Mouse (Mus musculus) forebrain, embryonic 14.5 days (tissue): ENCODE results near the gene AI481877. TPM values are rescaled to one million over a fixed set of nuclear protein-coding genes. Genes with fewer than 3 reads are reported as not detected.

Experiments
- ATAC-seq: fragments of 200-750 bp; cut with Nextera tagmentation; 2 replicates; pipeline ENCODE4 v1.8.0; 2017; ENCODE audit warnings: mild to moderate bottlenecking, moderate library complexity
- DNase-seq: peaks from one replicate; pipeline ENCODE4 v3.0.0-alpha.2; 2015; ENCODE audit warnings: low spot score
- H3K27ac ChIP-seq: fragments of 300-500 bp; sonication (generic); 2 replicates; pipeline ENCODE4 v1.5.1; 2014; ENCODE audit warnings: low read depth, mild to moderate bottlenecking, control low read depth, low read length, moderate library complexity
- H3K27me3 ChIP-seq: fragments of 300-500 bp; sonication (generic); replicated peaks from 2 replicates; pipeline ENCODE4 v1.6.1; 2014; ENCODE audit warnings: low read length, control low read depth, mixed read lengths; ENCODE audit not compliant: control insufficient read depth, insufficient read depth
- H3K36me3 ChIP-seq: fragments of 300-500 bp; sonication (generic); 2 replicates; pipeline ENCODE4 v1.6.1; 2014; ENCODE audit warnings: low read length, control low read depth; ENCODE audit not compliant: control insufficient read depth, insufficient read depth
- H3K4me1 ChIP-seq: fragments of 300-500 bp; sonication (generic); 2 replicates; pipeline ENCODE4 v1.6.1; 2014; ENCODE audit warnings: antibody characterized with exemption, low read length, control low read depth; ENCODE audit not compliant: control insufficient read depth, insufficient read depth
- H3K4me2 ChIP-seq: fragments of 300-500 bp; sonication (generic); 2 replicates; pipeline ENCODE4 v1.6.1; 2014; ENCODE audit warnings: mild to moderate bottlenecking, control low read depth, low read length
- H3K4me3 ChIP-seq: fragments of 300-500 bp; sonication (generic); 2 replicates; pipeline ENCODE4 v1.5.1; 2014; ENCODE audit warnings: low read depth, low read length, control low read depth
- H3K9ac ChIP-seq: fragments of 300-500 bp; sonication (generic); 2 replicates; pipeline ENCODE4 v1.6.1; 2014; ENCODE audit warnings: mild to moderate bottlenecking, low read length, control low read depth, moderate library complexity
- H3K9me3 ChIP-seq: fragments of 300-500 bp; sonication (generic); replicated peaks from 2 replicates; pipeline ENCODE4 v1.6.1; 2016; ENCODE audit warnings: low read length, control low read depth, mixed read lengths; ENCODE audit not compliant: control insufficient read depth
- WGBS: fragments of 180-500 bp; shearing (Covaris S2); extraction: QIAGEN DNeasy Blood & Tissue Kit; methylation state at CpG from one replicate; pipeline ENCODE4 v1.1.7; 2014; 5-methylcytosine and 5-hydroxymethylcytosine counted together
- polyA plus RNA-seq: library from polyadenylated mRNA; unstranded; fragments of >200 nt; fragmentation: Nextera tagmentation; extraction: Ambion mirVana; gene quantifications from 2 replicates; pipeline ENCODE4 v1.2.1, GENCODE M21; 2014

Gene AI481877
- polyA plus RNA-seq, 1 experiment from 2014 or later, result not detected

GRCm38 (mm10) chr4:59051081-59051480 lies 87.7 kb downstream of the AI481877 start:
- DNase-seq (no peak), ATAC-seq (no peak)
- 95% methylated on average over 1 of the region's 1 CpGs for WGBS
- H3K9me3 ChIP-seq, result no peaks in the 10 kb centered on the region
- H3K27me3 ChIP-seq, result no peaks in the 10 kb centered on the region
- no peak overlapping the region for H3K27ac ChIP-seq
- H3K4me1 ChIP-seq, result no peaks in the 10 kb centered on the region
- H3K4me2 ChIP-seq, result no peak overlapping the region
- H3K36me3 ChIP-seq, result no peaks in the 10 kb centered on the region
- no peak overlapping the region for H3K9ac ChIP-seq
- H3K4me3 ChIP-seq, result no peak overlapping the region

- Histone ChIP-seq H3K27ac (no peak overlapping the region), H3K27me3 (no peaks in the 10 kb centered on the region), H3K9ac (no peak overlapping the region), H3K4me1 (no peaks in the 10 kb centered on the region), H3K9me3 (no peaks in the 10 kb centered on the region), H3K36me3 (no peaks in the 10 kb centered on the region), H3K4me3 (no peak overlapping the region), H3K4me2 (no peak overlapping the region)
- WGBS, result 33% methylated on average over 3 of the region's 3 CpGs
- ATAC-seq (no peak), DNase-seq (no peak)
Observed at GRCm38 (mm10) chr4:59047222-59047621, 91.6 kb downstream of the AI481877 start.

- DNase-seq, result no peak
- Histone ChIP-seq H3K4me1 (no peaks in the 10 kb centered on the region), H3K4me3 (no peak overlapping the region), H3K27ac (no peak overlapping the region), H3K27me3 (no peaks in the 10 kb centered on the region), H3K9ac (no peak overlapping the region), H3K9me3 (no peaks in the 10 kb centered on the region), H3K36me3 (peaks cover 9% of the 10 kb centered on the region; the same call in 1 of the 2 replicates), H3K4me2 (no peak overlapping the region)
- WGBS, result 93% methylated on average over 6 of the region's 6 CpGs
- no peak for ATAC-seq
Observed at GRCm38 (mm10) chr4:59043891-59044290, 94.9 kb downstream of the AI481877 start.

GRCm38 (mm10) chr4:59043074-59043473 lies 95.7 kb downstream of the AI481877 start:
- no peak overlapping the region for H3K27ac ChIP-seq
- no peaks in the 10 kb centered on the region for H3K9me3 ChIP-seq
- H3K27me3 ChIP-seq, result no peaks in the 10 kb centered on the region
- H3K4me3 ChIP-seq, result no peak overlapping the region
- no peaks in the 10 kb centered on the region for H3K4me1 ChIP-seq
- H3K9ac ChIP-seq, result no peak overlapping the region
- WGBS, result 97% methylated on average over 5 of the region's 5 CpGs
- ATAC-seq (no peak), DNase-seq (no peak)
- H3K4me2 ChIP-seq, result no peak overlapping the region
- H3K36me3 ChIP-seq, result peaks cover 9% of the 10 kb centered on the region; the same call in 1 of the 2 replicates

- Histone ChIP-seq H3K27me3 (no peaks in the 10 kb centered on the region), H3K4me2 (no peak overlapping the region), H3K4me3 (no peak overlapping the region), H3K9me3 (no peaks in the 10 kb centered on the region), H3K27ac (no peak overlapping the region), H3K36me3 (peaks cover 9% of the 10 kb centered on the region; the same call in 1 of the 2 replicates), H3K4me1 (no peaks in the 10 kb centered on the region), H3K9ac (no peak overlapping the region)
- 93% methylated on average over 11 of the region's 11 CpGs for WGBS
- DNase-seq (no peak), ATAC-seq (no peak)
Observed at GRCm38 (mm10) chr4:59040397-59041287, 98.1 kb downstream of the AI481877 start.

- Histone ChIP-seq H3K4me1 (no peaks in the 10 kb centered on the region), H3K4me2 (no peak overlapping the region), H3K9me3 (no peaks in the 10 kb centered on the region; the same call in 1 of the 2 replicates), H3K27ac (no peak overlapping the region), H3K4me3 (no peak overlapping the region), H3K9ac (no peak overlapping the region), H3K27me3 (no peaks in the 10 kb centered on the region), H3K36me3 (peaks cover 9% of the 10 kb centered on the region; the same call in 1 of the 2 replicates)
- DNase-seq (no peak), ATAC-seq (no peak)
- 87% methylated on average over 3 of the region's 3 CpGs for WGBS
Observed at GRCm38 (mm10) chr4:59037525-59037924, 101.3 kb downstream of the AI481877 start.

GRCm38 (mm10) chr4:59036490-59037127 lies 102.2 kb downstream of the AI481877 start:
- H3K27me3 ChIP-seq, result no peaks in the 10 kb centered on the region
- H3K36me3 ChIP-seq, result peaks cover 9% of the 10 kb centered on the region; the same call in 1 of the 2 replicates
- ATAC-seq, result peak; percentile 9; the same call in 1 of the 2 replicates
- DNase-seq, result peak; percentile 84
- no peaks in the 10 kb centered on the region for H3K4me1 ChIP-seq
- WGBS, result 51% methylated on average over 13 of the region's 13 CpGs
- no peak overlapping the region for H3K9ac ChIP-seq
- H3K4me2 ChIP-seq, result peak overlapping the region; percentile 12; the same call in 1 of the 2 replicates
- H3K9me3 ChIP-seq, result no peaks in the 10 kb centered on the region; the same call in 1 of the 2 replicates
- no peak overlapping the region for H3K4me3 ChIP-seq
- H3K27ac ChIP-seq, result no peak overlapping the region

- WGBS, result 52% methylated on average over 18 of the region's 18 CpGs
- Histone ChIP-seq H3K4me3 (peak overlapping the region; percentile 78), H3K9ac (peak overlapping the region; percentile 91), H3K4me2 (peak overlapping the region; percentile 61), H3K9me3 (no peaks in the 10 kb centered on the region; the same call in 1 of the 2 replicates), H3K36me3 (peaks cover 7% of the 10 kb centered on the region; the same call in 1 of the 2 replicates), H3K27me3 (no peaks in the 10 kb centered on the region), H3K27ac (peak overlapping the region; percentile 90), H3K4me1 (no peaks in the 10 kb centered on the region)
- ATAC-seq (peak; percentile 23; the same call in 1 of the 2 replicates), DNase-seq (peak; percentile 24)
Observed at GRCm38 (mm10) chr4:59035786-59036350, 102.9 kb downstream of the AI481877 start.
